Mouse (Mus musculus): ENCODE results near the gene Traf3. TPM values are rescaled to one million over a fixed set of nuclear protein-coding genes. Genes with fewer than 3 reads are reported as not detected.

Gene Traf3
- polyA plus RNA-seq, 1 experiment from 2014 or later: 10.2 TPM

DNA sequence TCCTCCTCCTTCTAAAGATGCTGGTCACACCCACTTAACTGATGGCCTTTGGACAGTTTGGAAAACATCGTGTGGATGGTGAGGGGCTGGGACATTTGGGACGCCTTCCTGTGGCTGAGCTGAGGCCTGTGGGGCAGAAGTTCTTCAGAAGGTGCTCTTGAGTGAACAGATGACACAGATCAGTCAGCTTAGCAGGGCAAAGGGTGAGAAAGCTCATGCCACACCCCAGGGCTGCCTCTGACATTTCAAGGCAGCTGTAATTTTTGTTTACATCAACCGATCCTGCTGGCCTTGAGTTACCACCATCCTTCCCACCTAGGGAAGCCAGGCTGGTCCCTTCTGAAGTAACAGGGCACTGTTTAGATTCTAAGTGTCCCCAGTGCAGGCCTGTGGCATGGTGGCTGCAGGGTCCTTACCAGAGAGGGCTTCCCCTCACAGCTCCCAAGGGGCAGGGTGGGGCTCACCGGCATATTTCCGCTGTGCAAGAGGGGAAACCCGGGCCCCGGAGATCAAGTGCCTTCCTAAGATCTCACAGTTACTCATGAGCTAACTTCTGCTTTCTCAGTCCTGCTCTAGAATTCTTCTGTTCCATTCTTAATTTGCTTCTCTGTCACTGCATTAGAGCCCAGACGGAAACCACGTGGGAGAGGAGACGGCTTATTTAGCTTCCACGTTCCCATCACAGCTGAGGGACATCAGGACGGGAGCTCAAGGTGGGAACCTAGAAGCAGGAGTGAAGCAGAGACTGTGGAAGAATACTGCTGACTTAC is 6.3 kb upstream of the Traf3 start:
- Histone ChIP-seq H3K4me1 (ENCODE audit: control insufficient read depth, insufficient read depth, low read length) (no peaks in the 10 kb centered on the region; the same call in none of the 2 replicates), H3K9me3 (replicated peaks; ENCODE audit: control insufficient read depth, low read length) (no peaks in the 10 kb centered on the region), H3K4me2 (ENCODE audit: low read depth, low read length) (no peak overlapping the region), H3K9ac (replicated peaks; ENCODE audit: low read length) (no peak overlapping the region), H3K27me3 (ENCODE audit: control insufficient read depth, insufficient read depth, low read length) (no peaks in the 10 kb centered on the region), H3K27ac (replicated peaks; ENCODE audit: low read depth, low read length) (no peak overlapping the region), H3K36me3 (replicated peaks; ENCODE audit: control insufficient read depth, insufficient read depth, low read depth, low read length) (no peaks in the 10 kb centered on the region), H3K4me3 (ENCODE audit: low read depth, low read length) (no peak overlapping the region)
- no peak for DNase-seq (ENCODE audit: low spot score)
- 67% methylated on average over 12 of the region's 12 CpGs for WGBS
- no peak for ATAC-seq (replicated peaks; ENCODE audit: insufficient number of reproducible peaks, low FRiP score, low TSS enrichment, low read depth)

DNA sequence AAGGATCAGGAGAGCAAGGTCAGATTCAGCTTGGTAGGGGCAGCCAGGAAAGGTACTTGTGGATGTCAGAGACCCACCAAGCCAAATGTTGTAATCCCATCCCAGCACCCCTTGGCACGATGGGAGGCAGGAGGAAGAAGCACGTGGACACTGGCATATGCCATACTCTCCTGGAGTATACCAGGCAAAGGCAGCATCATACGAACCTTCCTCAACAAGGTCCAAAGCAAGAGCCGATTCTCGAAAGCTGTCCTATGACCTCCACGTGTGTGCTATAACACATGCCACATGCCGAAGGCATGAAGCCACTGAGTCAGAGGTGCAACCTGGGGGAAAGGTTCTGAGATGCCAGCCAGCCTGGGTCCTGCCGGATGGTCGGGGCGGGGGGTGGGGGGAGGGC is 5.3 kb upstream of the Traf3 start:
- Histone ChIP-seq H3K9me3 (replicated peaks; ENCODE audit: control insufficient read depth, low read length) (no peaks in the 10 kb centered on the region), H3K4me2 (ENCODE audit: low read depth, low read length) (no peak overlapping the region), H3K4me1 (ENCODE audit: control insufficient read depth, insufficient read depth, low read length) (no peaks in the 10 kb centered on the region; the same call in none of the 2 replicates), H3K4me3 (ENCODE audit: low read depth, low read length) (no peak overlapping the region), H3K36me3 (replicated peaks; ENCODE audit: control insufficient read depth, insufficient read depth, low read depth, low read length) (no peaks in the 10 kb centered on the region), H3K27ac (replicated peaks; ENCODE audit: low read depth, low read length) (no peak overlapping the region), H3K9ac (replicated peaks; ENCODE audit: low read length) (no peak overlapping the region), H3K27me3 (ENCODE audit: control insufficient read depth, insufficient read depth, low read length) (no peaks in the 10 kb centered on the region)
- WGBS: 86% methylated on average over 10 of the region's 10 CpGs
- no peak for DNase-seq (ENCODE audit: low spot score)
- no peak for ATAC-seq (replicated peaks; ENCODE audit: insufficient number of reproducible peaks, low FRiP score, low TSS enrichment, low read depth)

DNA sequence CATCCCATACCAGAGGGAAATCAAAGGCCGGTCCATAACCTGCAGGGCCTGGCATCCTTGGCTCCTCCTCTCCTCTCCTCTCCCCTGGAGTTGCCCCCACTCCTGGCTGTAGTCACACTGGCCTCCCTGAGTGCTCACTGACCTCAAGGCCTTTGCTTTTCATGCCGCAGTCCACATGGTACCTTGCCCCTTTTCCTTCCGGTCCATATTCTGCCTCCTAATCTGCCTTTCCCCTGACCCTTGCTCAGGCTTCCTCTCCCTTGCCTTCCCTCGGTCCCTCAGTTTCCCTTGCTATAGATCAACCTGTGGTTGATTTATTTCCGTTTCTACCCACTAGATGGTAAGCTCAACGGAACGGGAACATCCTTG is 4.2 kb upstream of the Traf3 start:
- Histone ChIP-seq H3K4me3 (ENCODE audit: low read depth, low read length) (no peak overlapping the region), H3K27ac (replicated peaks; ENCODE audit: low read depth, low read length) (no peak overlapping the region), H3K4me1 (ENCODE audit: control insufficient read depth, insufficient read depth, low read length) (no peaks in the 10 kb centered on the region; the same call in none of the 2 replicates), H3K9ac (replicated peaks; ENCODE audit: low read length) (no peak overlapping the region), H3K36me3 (replicated peaks; ENCODE audit: control insufficient read depth, insufficient read depth, low read depth, low read length) (no peaks in the 10 kb centered on the region), H3K9me3 (replicated peaks; ENCODE audit: control insufficient read depth, low read length) (no peaks in the 10 kb centered on the region), H3K4me2 (ENCODE audit: low read depth, low read length) (peak overlapping the region; percentile 28; the same call in 1 of the 2 replicates), H3K27me3 (ENCODE audit: control insufficient read depth, insufficient read depth, low read length) (no peaks in the 10 kb centered on the region)
- 40% methylated on average over 7 of the region's 7 CpGs for whole genome bisulfite sequencing
- no peak for DNase-seq (ENCODE audit: low spot score)
- ATAC-seq (replicated peaks; ENCODE audit: insufficient number of reproducible peaks, low FRiP score, low TSS enrichment, low read depth): no peak

DNA sequence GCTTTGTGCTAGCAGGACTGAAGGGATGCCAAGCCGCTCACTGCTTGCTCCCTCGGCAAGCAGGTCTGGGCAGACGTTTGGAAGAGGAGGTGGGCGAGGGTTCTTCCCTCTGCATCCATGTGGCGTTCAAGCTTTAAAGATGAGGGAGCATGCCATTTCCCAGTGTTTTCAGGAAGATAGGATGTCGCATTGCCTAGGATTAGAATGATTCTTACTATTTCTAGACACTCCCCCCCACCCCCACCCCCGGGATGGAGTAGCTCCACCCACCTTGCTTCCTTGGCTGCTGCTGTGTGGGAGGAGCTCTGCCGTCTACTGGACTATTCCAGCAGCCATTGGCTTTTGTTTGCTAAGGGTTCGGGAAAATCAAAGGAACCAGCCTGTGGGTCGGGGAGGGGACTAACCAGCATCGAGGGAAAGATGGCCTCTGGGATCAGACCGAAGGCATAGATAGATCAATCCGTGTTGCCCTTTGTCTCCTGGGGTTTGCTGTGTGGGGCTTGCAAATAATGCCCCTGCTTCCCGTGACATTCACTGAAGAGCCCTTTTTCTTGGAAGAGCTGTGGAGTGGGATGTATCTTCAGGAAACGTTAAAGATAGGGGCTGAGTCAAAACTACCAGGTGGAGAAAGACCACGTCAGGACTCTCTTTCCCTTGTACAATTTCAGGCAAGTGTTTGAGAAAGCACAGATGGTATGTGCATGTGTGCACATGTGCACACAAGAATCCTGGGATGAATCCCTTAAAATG is 3.7 kb upstream of the Traf3 start:
- no peak for ATAC-seq (replicated peaks; ENCODE audit: insufficient number of reproducible peaks, low FRiP score, low TSS enrichment, low read depth)
- H3K9ac ChIP-seq (replicated peaks; ENCODE audit: low read length): peak overlapping the region; percentile 48
- H3K27me3 ChIP-seq (ENCODE audit: control insufficient read depth, insufficient read depth, low read length): no peaks in the 10 kb centered on the region
- WGBS: 10% methylated on average over 16 of the region's 16 CpGs
- peak overlapping the region; percentile 28; the same call in 1 of the 2 replicates for H3K4me2 ChIP-seq (ENCODE audit: low read depth, low read length)
- H3K4me3 ChIP-seq (ENCODE audit: low read depth, low read length): no peak overlapping the region
- peak; percentile 76 for DNase-seq (ENCODE audit: low spot score)
- no peaks in the 10 kb centered on the region for H3K36me3 ChIP-seq (replicated peaks; ENCODE audit: control insufficient read depth, insufficient read depth, low read depth, low read length)
- H3K27ac ChIP-seq (replicated peaks; ENCODE audit: low read depth, low read length): no peak overlapping the region
- H3K4me1 ChIP-seq (ENCODE audit: control insufficient read depth, insufficient read depth, low read length): no peaks in the 10 kb centered on the region; the same call in none of the 2 replicates
- H3K9me3 ChIP-seq (replicated peaks; ENCODE audit: control insufficient read depth, low read length): no peaks in the 10 kb centered on the region

DNA sequence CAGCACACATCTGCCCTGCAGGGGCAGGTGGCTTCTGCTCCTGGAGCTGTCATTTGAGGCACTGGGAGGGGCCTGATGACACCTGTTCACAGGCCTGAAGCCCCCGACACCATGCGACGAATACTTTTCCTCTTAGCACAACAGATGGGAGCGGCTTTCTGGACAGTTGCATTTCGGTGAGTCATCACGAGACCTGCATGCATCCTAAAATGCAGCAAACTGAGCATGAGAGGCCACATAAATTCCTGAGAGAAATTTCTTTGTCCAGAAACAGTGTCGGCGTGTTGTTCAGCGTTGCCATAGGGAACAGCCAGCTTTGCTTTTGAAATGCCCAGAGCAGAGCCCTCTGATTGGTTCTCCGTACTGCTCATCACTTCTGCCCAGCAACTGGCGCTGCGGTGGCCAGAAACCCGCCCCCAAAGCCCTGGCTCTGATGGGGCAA is 1.8 kb upstream of the Traf3 start:
- Histone ChIP-seq H3K9ac (replicated peaks; ENCODE audit: low read length) (peak overlapping the region; percentile 50), H3K4me1 (ENCODE audit: control insufficient read depth, insufficient read depth, low read length) (no peaks in the 10 kb centered on the region; the same call in none of the 2 replicates), H3K36me3 (replicated peaks; ENCODE audit: control insufficient read depth, insufficient read depth, low read depth, low read length) (no peaks in the 10 kb centered on the region), H3K4me2 (ENCODE audit: low read depth, low read length) (peak overlapping the region; percentile 61), H3K4me3 (ENCODE audit: low read depth, low read length) (peak overlapping the region; percentile 26), H3K27ac (replicated peaks; ENCODE audit: low read depth, low read length) (peak overlapping the region; percentile 62), H3K27me3 (ENCODE audit: control insufficient read depth, insufficient read depth, low read length) (no peaks in the 10 kb centered on the region), H3K9me3 (replicated peaks; ENCODE audit: control insufficient read depth, low read length) (no peaks in the 10 kb centered on the region)
- DNase-seq (ENCODE audit: low spot score): peak; percentile 95
- peak; percentile 91 for ATAC-seq (replicated peaks; ENCODE audit: insufficient number of reproducible peaks, low FRiP score, low TSS enrichment, low read depth)
- WGBS: 4% methylated on average over 13 of the region's 13 CpGs

DNA sequence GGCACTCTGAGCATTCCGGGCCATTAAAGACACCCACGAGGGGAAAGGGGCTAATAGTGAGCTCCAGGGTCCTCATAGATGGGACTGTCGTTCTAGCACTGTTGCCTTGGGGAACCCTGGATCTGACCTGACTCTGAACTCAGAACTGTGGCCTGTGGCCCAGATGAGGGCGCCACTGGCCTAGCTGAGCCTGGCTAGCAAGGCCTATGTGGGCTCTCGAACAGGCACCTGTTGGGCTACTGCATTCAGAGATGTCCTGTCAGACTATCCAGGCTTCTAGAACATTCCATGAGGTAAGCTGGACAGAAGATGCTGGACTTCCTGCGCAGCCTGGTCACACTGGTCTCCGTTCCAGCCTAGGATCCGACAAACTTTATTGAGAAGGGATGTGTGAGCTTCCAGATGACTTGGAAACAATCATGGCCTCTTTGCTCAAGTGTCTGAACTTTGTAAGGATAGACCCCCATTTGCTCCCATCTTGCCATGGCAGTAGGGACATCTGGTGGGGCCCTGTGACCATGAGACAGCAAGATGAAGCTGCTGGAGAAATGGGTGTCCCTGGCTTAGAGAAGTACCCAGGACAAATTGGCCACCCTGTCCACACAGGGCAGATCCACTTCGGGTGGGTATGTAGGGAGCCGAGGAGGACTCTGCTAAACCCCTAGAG is 891 bp upstream of the Traf3 start:
- H3K27me3 ChIP-seq (ENCODE audit: control insufficient read depth, insufficient read depth, low read length): no peaks in the 10 kb centered on the region
- WGBS: 66% methylated on average over 10 of the region's 10 CpGs
- DNase-seq (ENCODE audit: low spot score): peak; percentile 45
- ATAC-seq (replicated peaks; ENCODE audit: insufficient number of reproducible peaks, low FRiP score, low TSS enrichment, low read depth): no peak
- no peak overlapping the region for H3K4me2 ChIP-seq (ENCODE audit: low read depth, low read length)
- no peak overlapping the region; the same call in 1 of the 2 replicates for H3K4me3 ChIP-seq (ENCODE audit: low read depth, low read length)
- no peak overlapping the region; the same call in 1 of the 2 replicates for H3K9ac ChIP-seq (replicated peaks; ENCODE audit: low read length)
- H3K36me3 ChIP-seq (replicated peaks; ENCODE audit: control insufficient read depth, insufficient read depth, low read depth, low read length): no peaks in the 10 kb centered on the region
- H3K27ac ChIP-seq (replicated peaks; ENCODE audit: low read depth, low read length): peak overlapping the region; percentile 78; the same call in 1 of the 2 replicates
- H3K9me3 ChIP-seq (replicated peaks; ENCODE audit: control insufficient read depth, low read length): no peaks in the 10 kb centered on the region
- no peaks in the 10 kb centered on the region; the same call in none of the 2 replicates for H3K4me1 ChIP-seq (ENCODE audit: control insufficient read depth, insufficient read depth, low read length)

DNA sequence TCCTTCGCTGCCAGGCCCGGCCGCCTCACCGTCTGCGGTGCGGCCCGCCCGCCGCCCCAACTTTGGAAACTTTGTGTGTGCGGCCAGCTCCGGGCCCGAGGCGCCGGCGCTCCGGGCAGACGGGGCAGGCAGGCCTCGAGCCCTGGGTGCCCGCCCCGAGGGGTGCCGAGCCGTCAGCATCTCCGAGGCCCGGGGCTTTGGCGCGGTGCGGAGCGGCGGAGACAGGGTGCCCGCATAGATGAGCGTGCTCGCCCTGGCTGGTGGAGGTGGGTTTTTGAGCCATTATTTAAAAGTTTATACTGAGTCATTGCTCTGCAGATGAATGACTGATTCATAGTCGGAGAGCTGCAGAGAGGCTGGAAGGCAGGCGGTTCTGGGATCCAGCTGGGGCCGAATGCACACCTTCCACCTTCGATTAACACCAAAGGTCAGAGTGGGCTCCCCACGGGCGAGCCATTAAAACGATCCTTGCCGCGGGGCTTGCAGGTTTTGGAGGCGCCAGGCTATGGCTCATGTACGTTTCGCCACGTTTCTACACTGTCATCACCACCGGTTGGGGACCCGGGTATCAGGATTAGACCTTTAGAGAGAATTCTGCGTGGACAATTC is 615 bp downstream of the Traf3 start:
- H3K27me3 ChIP-seq (ENCODE audit: control insufficient read depth, insufficient read depth, low read length): no peaks in the 10 kb centered on the region
- H3K9ac ChIP-seq (replicated peaks; ENCODE audit: low read length): peak overlapping the region; percentile 85
- H3K4me1 ChIP-seq (ENCODE audit: control insufficient read depth, insufficient read depth, low read length): no peaks in the 10 kb centered on the region; the same call in none of the 2 replicates
- peak overlapping the region; percentile 80 for H3K4me2 ChIP-seq (ENCODE audit: low read depth, low read length)
- H3K36me3 ChIP-seq (replicated peaks; ENCODE audit: control insufficient read depth, insufficient read depth, low read depth, low read length): no peaks in the 10 kb centered on the region
- WGBS: under 1% methylated on average over 48 of the region's 48 CpGs
- H3K27ac ChIP-seq (replicated peaks; ENCODE audit: low read depth, low read length): peak overlapping the region; percentile 78
- peak overlapping the region; percentile 85 for H3K4me3 ChIP-seq (ENCODE audit: low read depth, low read length)
- peak; percentile 20 for DNase-seq (ENCODE audit: low spot score)
- ATAC-seq (replicated peaks; ENCODE audit: insufficient number of reproducible peaks, low FRiP score, low TSS enrichment, low read depth): 0 out of 2 replicates have a peak, but pooled peaks have one; percentile 14
- no peaks in the 10 kb centered on the region for H3K9me3 ChIP-seq (replicated peaks; ENCODE audit: control insufficient read depth, low read length)

Measured in embryonic facial prominence, embryonic 11.5 days (tissue).